Mouse (Mus musculus) liver, embryonic 14.5 days (tissue): ENCODE results near the gene Supt3. TPM values are rescaled to one million over a fixed set of nuclear protein-coding genes. Genes with fewer than 3 reads are reported as not detected.
A peak's percentile ranks its signal among the peaks of the same experiment; 100 is the strongest.

Experiments used
- ATAC-seq: fragments of 200-750 bp; cut with Nextera tagmentation; 2 replicates; pipeline ENCODE4 v1.8.0; 2017; ENCODE audit warnings: moderate number of reproducible peaks, mild to moderate bottlenecking, moderate library complexity; ENCODE audit not compliant: insufficient read depth
- DNase-seq, 3 experiments: peaks; one replicate each; pipeline ENCODE4 v3.0.0-alpha.2; 2012 to 2013; ENCODE audit warnings: low read depth in 3 of 3, low spot score in 3 of 3
- H3K27ac ChIP-seq: fragments of 300-500 bp; sonication (generic); 2 replicates; pipeline ENCODE4 v1.5.1; 2014; ENCODE audit warnings: moderate library complexity, mild to moderate bottlenecking, control low read depth, inconsistent platforms
- H3K27me3 ChIP-seq: fragments of 300-500 bp; sonication (generic); 2 replicates; pipeline ENCODE4 v1.6.1; 2014; ENCODE audit warnings: mild to moderate bottlenecking, low read length, moderate library complexity; ENCODE audit not compliant: control insufficient read depth, insufficient read depth
- H3K36me3 ChIP-seq: fragments of 300-500 bp; sonication (generic); replicated peaks from 2 replicates; pipeline ENCODE4 v1.6.1; 2014; ENCODE audit warnings: low read depth; ENCODE audit not compliant: control insufficient read depth, insufficient read depth
- H3K4me1 ChIP-seq, 2 experiments: fragments of 200-500 bp in 1 of 2; fragments of 300-500 bp in 1 of 2; sonication (generic) in 1 of 2; replicated peaks; 2 replicates each; pipeline ENCODE4 v1.6.1; 2012 to 2014; ENCODE audit warnings: antibody characterized with exemption in 1 of 2, inconsistent platforms in 1 of 2, low read length in 1 of 2; ENCODE audit not compliant: control insufficient read depth in 2 of 2, insufficient read depth in 2 of 2
- H3K4me2 ChIP-seq: fragments of 300-500 bp; sonication (generic); 2 replicates; pipeline ENCODE4 v1.6.1; 2014; ENCODE audit warnings: low read depth, mild to moderate bottlenecking, control low read depth, moderate library complexity
- H3K4me3 ChIP-seq, 2 experiments: fragments of 200-500 bp in 1 of 2; fragments of 300-500 bp in 1 of 2; sonication (generic) in 1 of 2; 2 replicates each; pipeline ENCODE4 v1.5.1; 2012 to 2014; ENCODE audit warnings: low read depth in 2 of 2, low read length in 2 of 2, mild to moderate bottlenecking in 2 of 2, control low read depth in 1 of 2, inconsistent platforms in 1 of 2, moderate library complexity in 1 of 2; ENCODE audit not compliant: insufficient read depth in 1 of 2
- H3K9ac ChIP-seq: fragments of 300-500 bp; sonication (generic); replicated peaks from 2 replicates; pipeline ENCODE4 v1.6.1; 2014; ENCODE audit warnings: mild to moderate bottlenecking, control low read depth, moderate library complexity
- H3K9me3 ChIP-seq: fragments of 300-500 bp; sonication (generic); 2 replicates; pipeline ENCODE4 v1.6.1; 2016; ENCODE audit warnings: low read length, mixed read lengths; ENCODE audit not compliant: control insufficient read depth
- CTCF ChIP-seq: IDR thresholded peaks from 2 replicates; pipeline ENCODE4 v1.5.1; 2016; ENCODE audit warnings: antibody characterized with exemption, low read depth, control low read depth
- EP300 ChIP-seq: IDR thresholded peaks from 2 replicates; pipeline ENCODE4 v1.6.1; 2016; ENCODE audit warnings: antibody characterized with exemption, low read depth
- WGBS: fragments of 180-500 bp; shearing (Covaris S2); extraction: QIAGEN DNeasy Blood & Tissue Kit; methylation state at CpG from one replicate; pipeline ENCODE4 v1.1.7; 2014; ENCODE audit not compliant: insufficient replicate concordance; 5-methylcytosine and 5-hydroxymethylcytosine counted together
- polyA plus RNA-seq, 2 experiments: library from polyadenylated mRNA; depleted of rRNA in 1 of 2; stranded (reverse) in 1 of 2; unstranded in 1 of 2; fragments of >200 nt; fragmentation: Nextera tagmentation in 1 of 2; extraction: Ambion mirVana in 1 of 2; gene quantifications; 2 replicates each; pipeline versions ENCODE4 v1.2.1 to v1.2.3; 2012 to 2014

Supt3 gene
- polyA plus RNA-seq, 2 experiments: 2.7 to 5.3 TPM

DNA sequence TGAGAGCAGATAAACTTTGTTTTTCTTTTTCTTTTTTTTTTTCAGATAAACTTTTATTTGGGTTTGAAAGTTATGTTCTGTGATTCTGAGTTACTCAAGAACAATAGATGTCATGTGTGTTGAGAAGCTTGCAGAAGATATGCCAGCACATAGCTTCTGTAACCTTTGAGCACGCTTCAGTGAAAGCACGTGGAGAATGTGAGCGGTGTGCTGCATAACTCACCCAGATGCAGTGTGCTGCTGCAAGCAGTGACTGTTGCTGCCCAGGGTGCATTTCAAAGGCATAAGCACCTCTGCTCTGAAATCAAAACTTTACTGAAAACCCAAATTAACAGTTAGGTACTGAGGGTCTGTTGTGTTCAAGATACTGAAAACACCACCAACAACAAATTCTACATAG lies 251.5 kb downstream of the Supt3 start:
- Histone ChIP-seq H3K27ac (no peak overlapping the region), H3K4me2 (no peak overlapping the region), H3K4me3 (no peak overlapping the region), H3K9ac (no peak overlapping the region), H3K36me3 (no peaks in the 10 kb centered on the region), H3K27me3 (no peaks in the 10 kb centered on the region), H3K9me3 (no peaks in the 10 kb centered on the region), H3K4me1 (no peaks in the 10 kb centered on the region)
- WGBS: 72% methylated on average over 3 of the region's 3 CpGs
- TF ChIP-seq CTCF: no peak
- TF ChIP-seq EP300: no peak
- DNase-seq (no peak), ATAC-seq (no peak)

DNA sequence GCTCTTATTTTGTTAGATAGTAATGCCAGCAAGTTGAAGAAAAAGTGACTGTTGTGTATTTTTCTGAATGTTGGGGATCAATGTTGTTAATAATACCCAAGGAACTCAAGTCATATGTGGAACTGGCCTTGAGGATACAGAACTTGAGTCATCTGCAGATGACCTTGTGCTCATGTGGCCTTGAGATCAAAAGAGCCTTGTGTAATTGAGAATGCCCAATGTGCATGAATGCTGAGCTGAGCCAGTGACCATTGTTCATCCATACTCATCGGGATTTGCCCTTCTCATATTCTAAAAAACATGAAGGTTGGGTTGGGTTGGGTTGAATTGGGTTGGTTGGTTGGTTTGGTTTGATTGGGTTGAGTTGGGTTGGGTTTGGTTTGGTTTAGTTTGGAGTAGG lies 252.2 kb downstream of the Supt3 start:
- H3K36me3 ChIP-seq: no peaks in the 10 kb centered on the region
- H3K4me1 ChIP-seq: no peaks in the 10 kb centered on the region
- 59% methylated on average over 1 of the region's 1 CpGs for WGBS
- DNase-seq (no peak), ATAC-seq (no peak)
- no peak overlapping the region for H3K9ac ChIP-seq
- no peak overlapping the region for H3K4me2 ChIP-seq
- H3K4me3 ChIP-seq: no peak overlapping the region
- H3K9me3 ChIP-seq: no peaks in the 10 kb centered on the region
- no peaks in the 10 kb centered on the region for H3K27me3 ChIP-seq
- no peak overlapping the region for H3K27ac ChIP-seq
- TF ChIP-seq CTCF (no peak), EP300 (no peak)

DNA sequence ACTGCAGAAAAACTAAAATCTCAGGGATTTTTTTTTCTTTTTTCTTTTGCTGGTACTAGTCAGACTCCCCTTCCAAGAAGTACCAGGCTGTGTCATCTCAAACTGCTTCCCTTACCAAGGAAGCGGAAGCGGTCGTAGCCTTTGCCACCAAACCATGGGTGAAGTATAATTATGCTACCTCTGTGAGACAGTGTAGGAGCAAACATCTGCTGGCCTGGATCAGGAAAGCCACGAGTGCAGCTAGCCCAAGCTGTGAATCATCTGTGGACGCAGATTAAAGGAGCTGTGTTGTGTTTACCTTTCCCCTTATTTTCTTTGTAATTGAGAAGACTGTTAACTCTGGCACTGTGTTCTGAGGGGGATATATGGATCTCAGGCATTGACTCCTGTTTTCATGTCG lies 255.3 kb downstream of the Supt3 start:
- DNase-seq: no peak
- TF ChIP-seq CTCF (no peak), EP300 (no peak)
- Histone ChIP-seq H3K27me3 (no peaks in the 10 kb centered on the region), H3K4me3 (no peak overlapping the region), H3K36me3 (no peaks in the 10 kb centered on the region), H3K9ac (no peak overlapping the region), H3K9me3 (no peaks in the 10 kb centered on the region), H3K4me1 (no peaks in the 10 kb centered on the region), H3K27ac (no peak overlapping the region), H3K4me2 (no peak overlapping the region)
- WGBS: 73% methylated on average over 6 of the region's 6 CpGs
- no peak for ATAC-seq

DNA sequence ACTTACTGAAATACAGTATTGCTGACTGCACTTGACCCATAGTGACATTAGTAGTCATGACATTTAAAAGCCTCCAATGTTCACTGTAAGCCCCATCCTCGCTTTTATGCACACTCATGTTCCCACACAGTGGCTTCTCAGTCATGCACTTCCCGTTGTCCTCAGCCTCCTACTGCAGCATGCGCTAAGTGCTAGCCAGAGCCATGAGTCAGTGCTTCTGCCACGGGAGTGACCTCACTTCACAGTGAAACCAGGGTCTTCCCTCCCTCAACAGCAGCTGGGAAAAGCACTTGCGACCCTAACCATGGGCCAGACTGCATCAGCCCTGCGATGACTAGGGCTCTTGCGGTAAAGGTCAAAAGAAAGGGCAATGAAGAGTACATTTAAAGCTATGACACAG lies 256.7 kb downstream of the Supt3 start:
- WGBS: 53% methylated on average over 7 of the region's 7 CpGs
- Histone ChIP-seq H3K36me3 (no peaks in the 10 kb centered on the region), H3K4me3 (no peak overlapping the region), H3K4me2 (no peak overlapping the region), H3K9me3 (no peaks in the 10 kb centered on the region), H3K9ac (no peak overlapping the region), H3K27me3 (no peaks in the 10 kb centered on the region), H3K27ac (no peak overlapping the region), H3K4me1 (no peaks in the 10 kb centered on the region)
- TF ChIP-seq CTCF (no peak), EP300 (no peak)
- DNase-seq (no peak), ATAC-seq (no peak)

DNA sequence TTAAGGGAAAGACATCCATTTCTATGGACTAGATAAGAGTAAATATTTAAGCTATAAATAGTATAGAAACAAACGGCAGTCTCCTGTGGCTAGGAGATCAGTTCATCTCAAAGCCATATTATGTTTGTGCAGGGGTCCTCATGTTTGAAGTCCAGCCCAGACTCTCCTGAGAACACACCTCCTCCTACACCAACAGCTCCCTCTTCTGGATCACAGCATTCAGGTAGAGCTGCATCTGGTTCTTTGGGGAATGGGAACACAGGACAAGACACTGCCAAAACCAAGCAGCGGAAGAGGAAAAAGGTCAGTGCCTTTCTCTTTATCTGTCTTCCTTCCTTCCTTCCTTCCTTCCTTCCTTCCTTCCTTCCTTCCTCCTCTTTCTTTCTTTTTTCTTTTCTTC lies 264.1 kb downstream of the Supt3 start:
- Histone ChIP-seq H3K4me3 (no peak overlapping the region), H3K27ac (no peak overlapping the region), H3K27me3 (no peaks in the 10 kb centered on the region), H3K4me2 (no peak overlapping the region), H3K36me3 (no peaks in the 10 kb centered on the region), H3K9ac (no peak overlapping the region), H3K9me3 (no peaks in the 10 kb centered on the region), H3K4me1 (no peaks in the 10 kb centered on the region)
- TF ChIP-seq EP300 (no peak), CTCF (peak; percentile 14; the same call in 1 of the 2 replicates)
- ATAC-seq: no peak
- WGBS: 63% methylated on average over 2 of the region's 2 CpGs
- no peak for DNase-seq

DNA sequence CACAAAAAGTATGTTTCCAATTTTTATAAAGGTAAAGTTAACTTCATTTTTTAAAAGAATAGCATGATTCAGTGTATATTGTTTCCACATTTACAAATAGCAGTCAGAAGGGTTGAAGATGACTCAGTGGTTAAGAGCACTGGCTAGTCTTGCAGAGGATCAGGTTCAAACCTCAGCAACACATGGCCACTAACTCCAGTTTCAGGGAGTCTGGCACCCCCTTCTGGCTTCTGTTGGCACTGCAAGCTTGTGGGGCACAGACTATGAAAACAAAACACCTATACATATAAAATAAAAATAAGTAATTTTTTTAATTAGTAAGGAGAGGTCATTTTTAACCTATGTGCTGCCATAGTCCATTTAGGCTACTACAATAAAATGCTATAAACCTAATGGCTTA lies 268.9 kb downstream of the Supt3 start:
- Histone ChIP-seq H3K9me3 (no peaks in the 10 kb centered on the region), H3K27ac (no peak overlapping the region), H3K4me1 (no peaks in the 10 kb centered on the region), H3K27me3 (no peaks in the 10 kb centered on the region), H3K4me2 (no peak overlapping the region), H3K4me3 (no peak overlapping the region), H3K9ac (no peak overlapping the region), H3K36me3 (no peaks in the 10 kb centered on the region)
- peak; percentile 64 for TF ChIP-seq CTCF
- no peak for TF ChIP-seq EP300
- DNase-seq (peak in 1 of 3 experiments; percentile 4), ATAC-seq (no peak)
